Mouse (Mus musculus) MEL (cell line): ENCODE results near the gene Helz.

Experiments
- CTCF ChIP-seq, 3 experiments: IDR thresholded peaks in 2 of 3; conservative IDR thresholded peaks in 1 of 3; 2 replicates each; pipeline ENCODE4 v1.5.1; 2011 to 2012; ENCODE audit warnings: low read length in 3 of 3, low read depth in 2 of 3, mild to moderate bottlenecking in 2 of 3, improper control_type of control experiment in 1 of 3, inconsistent platforms in 1 of 3, mixed read lengths in 1 of 3, moderate library complexity in 1 of 3; ENCODE audit not compliant: control insufficient read depth in 1 of 3, insufficient read depth in 1 of 3, poor library complexity in 1 of 3, severe bottlenecking in 1 of 3
- EP300 ChIP-seq, 2 experiments: IDR thresholded peaks; 2 replicates each; pipeline ENCODE4 v1.6.1; 2011; ENCODE audit warnings: improper control_type of control experiment in 2 of 2, low read length in 2 of 2, low read depth in 1 of 2, mild to moderate bottlenecking in 1 of 2
- ETS1 ChIP-seq: IDR thresholded peaks from 2 replicates; pipeline ENCODE4 v1.6.1; 2012; ENCODE audit warnings: low read depth, mild to moderate bottlenecking, inconsistent platforms, low read length, improper control_type of control experiment, moderate library complexity
- GATA1 ChIP-seq: IDR thresholded peaks from 2 replicates; pipeline ENCODE4 v1.6.1; 2011; ENCODE audit warnings: low read depth, low read length, improper control_type of control experiment
- KAT2A ChIP-seq: conservative IDR thresholded peaks from 2 replicates; pipeline ENCODE4 v1.6.1; 2012; ENCODE audit warnings: low read depth, low read length, improper control_type of control experiment, inconsistent platforms
- MAX ChIP-seq: IDR thresholded peaks from 2 replicates; pipeline ENCODE4 v1.6.1; 2011; ENCODE audit warnings: low read length, improper control_type of control experiment
- POLR2A ChIP-seq, 2 experiments: IDR thresholded peaks; 2 replicates each; pipeline ENCODE4 v1.6.1; 2011 to 2012; ENCODE audit warnings: low read length in 2 of 2, mild to moderate bottlenecking in 2 of 2, control low read depth in 1 of 2, improper control_type of control experiment in 1 of 2, low read depth in 1 of 2, moderate library complexity in 1 of 2; ENCODE audit not compliant: control insufficient read depth in 1 of 2, insufficient read depth in 1 of 2, poor library complexity in 1 of 2
- SMC3 ChIP-seq: IDR thresholded peaks from 2 replicates; pipeline ENCODE4 v1.6.1; 2011; ENCODE audit warnings: low read depth, low read length, improper control_type of control experiment
- USF1 ChIP-seq: IDR thresholded peaks from 2 replicates; pipeline ENCODE4 v1.6.1; 2014; ENCODE audit warnings: low read depth, mild to moderate bottlenecking, inconsistent platforms, low read length, improper control_type of control experiment, moderate library complexity
- USF2 ChIP-seq, 2 experiments: IDR thresholded peaks; 2 replicates each; pipeline ENCODE4 v1.6.1; 2011 to 2012; ENCODE audit warnings: improper control_type of control experiment in 2 of 2, low read length in 2 of 2, borderline replicate concordance in 1 of 2, inconsistent platforms in 1 of 2, low read depth in 1 of 2, mild to moderate bottlenecking in 1 of 2; ENCODE audit not compliant: insufficient read depth in 1 of 2

DNA sequence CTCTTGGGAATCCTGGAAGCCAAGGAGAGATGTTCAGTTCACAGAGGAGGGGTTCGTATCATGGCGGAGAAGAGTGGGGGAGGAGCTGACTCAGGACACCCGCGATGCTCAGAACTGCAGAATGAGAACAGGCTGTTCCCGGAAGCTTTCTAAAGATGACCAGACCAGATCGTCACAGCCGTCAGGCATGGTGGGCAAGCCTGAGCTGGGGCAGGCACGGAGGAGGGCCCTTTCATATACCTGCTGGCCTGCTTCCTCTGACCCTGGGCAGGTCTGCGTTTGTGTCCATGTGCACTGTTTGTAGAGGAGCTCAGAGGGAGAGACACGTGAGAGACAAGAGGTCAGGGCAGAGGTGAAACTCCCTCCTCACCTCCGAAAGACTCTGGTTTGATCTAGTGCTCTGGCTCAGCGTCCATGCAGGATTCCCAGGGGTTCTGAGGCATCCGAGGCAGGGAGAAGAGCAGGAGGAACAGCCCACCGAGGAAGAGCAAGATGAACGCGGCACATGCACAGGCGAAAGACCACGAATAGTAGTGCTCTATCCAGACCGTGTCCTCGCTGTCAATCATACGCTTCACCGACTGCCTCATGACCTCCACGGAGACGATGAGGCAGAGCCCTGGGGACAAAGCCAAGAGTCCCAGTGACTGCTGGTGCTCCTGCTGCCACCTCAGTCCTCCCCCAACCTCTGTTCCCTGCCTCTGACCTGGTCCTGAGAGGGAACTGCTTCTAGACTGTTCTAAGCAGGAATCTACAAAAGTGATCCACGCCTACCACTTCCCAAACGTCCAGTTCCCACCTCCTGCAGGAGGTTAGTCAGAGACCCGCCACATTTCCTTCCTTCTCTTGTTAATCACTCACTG lies 155.8 kb downstream of the Helz start:
- TF ChIP-seq USF1, result no peak
- TF ChIP-seq MAX, result no peak
- no peak for TF ChIP-seq CTCF (IDR thresholded peaks at IDR 0.05 in 2 of 3, conservative IDR thresholded peaks at IDR 0.05 in 1 of 3; ENCODE audit: control insufficient read depth in 1 of 3, insufficient read depth in 1 of 3, low read depth in 2 of 3, low read length in 3 of 3, poor library complexity in 1 of 3, severe bottlenecking in 1 of 3)
- no peak for TF ChIP-seq GATA1
- TF ChIP-seq EP300 (IDR thresholded peaks at IDR 0.05; ENCODE audit: low read depth in 1 of 2, low read length in 2 of 2), result no peak
- TF ChIP-seq USF2 (IDR thresholded peaks at IDR 0.05; ENCODE audit: borderline replicate concordance in 1 of 2, insufficient read depth in 1 of 2, low read depth in 1 of 2, low read length in 2 of 2), result no peak
- no peak for TF ChIP-seq KAT2A
- TF ChIP-seq SMC3, result no peak
- no peak for TF ChIP-seq POLR2A (IDR thresholded peaks at IDR 0.05; ENCODE audit: control insufficient read depth in 1 of 2, insufficient read depth in 1 of 2, low read depth in 1 of 2, low read length in 2 of 2, poor library complexity in 1 of 2)
- no peak for TF ChIP-seq ETS1
